In the genomic region with DNA sequence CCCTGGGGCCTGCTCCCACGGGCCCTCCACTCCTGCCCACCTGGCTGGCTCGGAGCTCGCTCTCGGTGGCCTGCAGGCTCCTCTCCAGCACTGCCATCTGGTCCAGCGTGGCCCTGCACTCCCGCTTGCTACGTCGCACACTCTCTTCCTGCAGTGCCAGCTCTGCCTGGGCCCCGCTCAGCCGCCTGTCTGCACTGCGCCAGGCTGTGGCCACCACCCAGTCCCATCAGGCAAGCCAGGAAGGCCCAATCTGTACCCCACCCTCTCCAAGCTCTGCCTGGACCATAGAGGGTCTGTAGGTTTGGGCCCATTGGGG, we compare ENCODE assay signal across 10 mouse cellular contexts. TPM values are rescaled to one million over a fixed set of nuclear protein-coding genes. Genes with fewer than 3 reads are reported as not detected.
DNase-seq lines count a peak whose midpoint lies in the region; ATAC-seq lines count a peak whose summit lies in the region.
"Had no signal": no experiment of that assay in that cellular context is flagged by ENCODE, and none has a peak within 500 bp of the region (broad histone marks: within the 10 kb centered on the region; RNA-seq: fewer than 3 reads in every experiment).

No protein-coding gene starts in this region.

- ATAC-seq in heart, embryonic 13.5 days (ENCODE audit: extremely low read depth, insufficient number of reproducible peaks, low FRiP score, low TSS enrichment): no peak
- peak; percentile 49 for ATAC-seq in forebrain, embryonic 14.5 days
- ATAC-seq in liver, embryonic 13.5 days (ENCODE audit: low read depth): no peak

- peaks cover 34% of the 10 kb centered on the region for H3K36me3 ChIP-seq in heart, embryonic 13.5 days
- peaks cover 38% of the 10 kb centered on the region for H3K36me3 ChIP-seq in forebrain, embryonic 14.5 days (ENCODE audit: control insufficient read depth, insufficient read depth, low read length)
- no peaks in the 10 kb centered on the region; the same call in 1 of the 2 replicates for H3K36me3 ChIP-seq in liver, embryonic 13.5 days

- DNase-seq in heart, adult 8-10 months (ENCODE audit: low spot score): no peak
- DNase-seq in cerebellum, adult 11 months: peak; percentile 60
- DNase-seq in forebrain, embryonic 14.5 days (ENCODE audit: low spot score): peak; percentile 63
- DNase-seq in liver, embryonic 13.5 days: no peak
- DNase-seq in urinary bladder, postnatal 4 days (ENCODE audit: low spot score in 2 of 2): no peak
- DNase-seq in adrenal gland, postnatal 36 days: no peak
- no peak for DNase-seq in layer of hippocampus, postnatal 10 days (ENCODE audit: low spot score in 2 of 2)
- DNase-seq: adrenal gland, adult 8-10 months had no signal

- WGBS in heart, embryonic 13.5 days: 55% methylated on average over 11 of the region's 11 CpGs
- 26% methylated on average over 11 of the region's 11 CpGs for WGBS in forebrain, embryonic 14.5 days
- 79% methylated on average over 11 of the region's 11 CpGs for WGBS in liver, embryonic 13.5 days (ENCODE audit: insufficient replicate concordance)

- no peaks in the 10 kb centered on the region for H3K27me3 ChIP-seq in heart, embryonic 13.5 days (replicated peaks)
- no peaks in the 10 kb centered on the region for H3K27me3 ChIP-seq in forebrain, embryonic 14.5 days (replicated peaks; ENCODE audit: control insufficient read depth, insufficient read depth, low read length)
- no peaks in the 10 kb centered on the region for H3K27me3 ChIP-seq in liver, embryonic 13.5 days

- no peaks in the 10 kb centered on the region for H3K9me3 ChIP-seq in heart, embryonic 13.5 days
- no peaks in the 10 kb centered on the region for H3K9me3 ChIP-seq in forebrain, embryonic 14.5 days (replicated peaks; ENCODE audit: control insufficient read depth, low read length)
- no peaks in the 10 kb centered on the region for H3K9me3 ChIP-seq in liver, embryonic 13.5 days (replicated peaks)

- peak overlapping the region; percentile 57 for H3K4me2 ChIP-seq in heart, embryonic 13.5 days
- no peak overlapping the region for H3K4me2 ChIP-seq in forebrain, embryonic 14.5 days (ENCODE audit: low read length)
- no peak overlapping the region for H3K4me2 ChIP-seq in liver, embryonic 13.5 days

- H3K9ac ChIP-seq in heart, embryonic 13.5 days: peak overlapping the region; percentile 73
- H3K9ac ChIP-seq in forebrain, embryonic 14.5 days (ENCODE audit: low read length): peak overlapping the region; percentile 3; the same call in 1 of the 2 replicates
- H3K9ac ChIP-seq in liver, embryonic 13.5 days: no peak overlapping the region

- H3K4me3 ChIP-seq in heart, embryonic 13.5 days: no peak overlapping the region
- no peak overlapping the region for H3K4me3 ChIP-seq in forebrain, embryonic 14.5 days (ENCODE audit: low read depth, low read length)
- no peak overlapping the region for H3K4me3 ChIP-seq in liver, embryonic 13.5 days (replicated peaks)

- H3K27ac ChIP-seq in heart, embryonic 13.5 days (replicated peaks): peak overlapping the region; percentile 94
- peak overlapping the region; percentile 96 for H3K27ac ChIP-seq in forebrain, embryonic 14.5 days (ENCODE audit: low read depth, low read length)
- H3K27ac ChIP-seq in liver, embryonic 13.5 days: peak overlapping the region; percentile 47; the same call in 1 of the 2 replicates
- H3K27ac ChIP-seq: macrophage had no signal

- H3K4me1 ChIP-seq in heart, embryonic 13.5 days: peaks cover 70% of the 10 kb centered on the region
- H3K4me1 ChIP-seq in forebrain, embryonic 14.5 days (ENCODE audit: control insufficient read depth, insufficient read depth, low read length): peaks cover 25% of the 10 kb centered on the region
- peaks cover 4% of the 10 kb centered on the region; the same call in 1 of the 2 replicates for H3K4me1 ChIP-seq in liver, embryonic 13.5 days (replicated peaks)

RNA-seq across cellular contexts. Expression of a gene that starts 11.4 kb away (rescaled TPM):
- 273 and 299 TPM in 2 replicates for polyA plus RNA-seq in heart, embryonic 13.5 days (2015; fragmentation: Nextera tagmentation; extraction: Ambion mirVana)
- 1 to 10 TPM; 1.7 to 2.8 (median 2.2) TPM for total RNA-seq in heart, adult 8-10 months (2022)
- polyA plus RNA-seq in forebrain, embryonic 14.5 days (2014; fragmentation: Nextera tagmentation; extraction: Ambion mirVana): 255 and 287 TPM in 2 replicates
- 21.8 and 22.5 TPM in 2 replicates for polyA plus RNA-seq in liver, embryonic 13.5 days (2015; fragmentation: Nextera tagmentation; extraction: Ambion mirVana)
- total RNA-seq in adrenal gland, postnatal 36 days (2021): 10 to 100 TPM in 1 of 2 experiments, 1 to 10 TPM in 1; 8.4 to 10.5 TPM
- total RNA-seq in layer of hippocampus, postnatal 10 days (2021): 10 to 100 TPM; 20.9 TPM
- polyA plus RNA-seq: macrophage had no signal

RNA-seq across cellular contexts. Expression of a gene that starts 34.9 kb away (rescaled TPM):
- 28.7 and 29.4 TPM in 2 replicates for polyA plus RNA-seq in heart, embryonic 13.5 days (2015; fragmentation: Nextera tagmentation; extraction: Ambion mirVana)
- 10 to 100 TPM; 12.3 to 17.2 (median 15.6) TPM for total RNA-seq in heart, adult 8-10 months (2022)
- 79.9 and 110 TPM in 2 replicates for polyA plus RNA-seq in forebrain, embryonic 14.5 days (2014; fragmentation: Nextera tagmentation; extraction: Ambion mirVana)
- 15.6 and 16.1 TPM in 2 replicates for polyA plus RNA-seq in liver, embryonic 13.5 days (2015; fragmentation: Nextera tagmentation; extraction: Ambion mirVana)
- total RNA-seq in adrenal gland, postnatal 36 days (2021): 10 to 100 TPM; 33.3 to 34.2 TPM
- 100 to 1,000 TPM; 233 to 238 TPM for total RNA-seq in layer of hippocampus, postnatal 10 days (2021)

RNA-seq across cellular contexts. Expression of a gene that starts 38.8 kb away (rescaled TPM):
- 3.4 and 3.5 TPM in 2 replicates for polyA plus RNA-seq in heart, embryonic 13.5 days (2015; fragmentation: Nextera tagmentation; extraction: Ambion mirVana)
- 1 to 10 TPM; 3.5 to 6.8 (median 5.3) TPM for total RNA-seq in heart, adult 8-10 months (2022)
- polyA plus RNA-seq in forebrain, embryonic 14.5 days (2014; fragmentation: Nextera tagmentation; extraction: Ambion mirVana): 6.6 and 7.8 TPM in 2 replicates
- polyA plus RNA-seq in liver, embryonic 13.5 days (2015; fragmentation: Nextera tagmentation; extraction: Ambion mirVana): 0.48 and 0.59 TPM in 2 replicates
- total RNA-seq in adrenal gland, postnatal 36 days (2021): 1 to 10 TPM; 5.5 to 5.8 TPM
- 10 to 100 TPM; 32.2 to 42.8 TPM for total RNA-seq in layer of hippocampus, postnatal 10 days (2021)

RNA-seq across cellular contexts. Expression of a gene that starts 56.6 kb away (rescaled TPM):
- polyA plus RNA-seq in heart, embryonic 13.5 days (2015; fragmentation: Nextera tagmentation; extraction: Ambion mirVana): 39.7 and 43.7 TPM in 2 replicates
- 10 to 100 TPM; 14.7 to 18.2 (median 15.9) TPM for total RNA-seq in heart, adult 8-10 months (2022)
- polyA plus RNA-seq in forebrain, embryonic 14.5 days (2014; fragmentation: Nextera tagmentation; extraction: Ambion mirVana): 36.6 and 41.8 TPM in 2 replicates
- 119 TPM in 2 replicates for polyA plus RNA-seq in liver, embryonic 13.5 days (2015; fragmentation: Nextera tagmentation; extraction: Ambion mirVana)
- 10 to 100 TPM; 61.4 to 61.9 TPM for total RNA-seq in adrenal gland, postnatal 36 days (2021)
- total RNA-seq in layer of hippocampus, postnatal 10 days (2021): 10 to 100 TPM; 43.7 to 48.4 TPM

Comparison
In these comparisons a context has a peak if more than half of its experiments do, and no peak if none do; other contexts are left out.
1. DNase-seq: peak in cerebellum, adult 11 months (single experiment) and forebrain, embryonic 14.5 days (single experiment); none in heart, adult 8-10 months (single experiment), liver, embryonic 13.5 days (single experiment), urinary bladder, postnatal 4 days (0 of 2), adrenal gland, postnatal 36 days (0 of 2) and layer of hippocampus, postnatal 10 days (0 of 2).
2. RNA of a gene that starts 34.9 kb away (total RNA-seq): 233 to 238 TPM in layer of hippocampus, postnatal 10 days; 33.3 to 34.2 TPM in adrenal gland, postnatal 36 days and 12.3 to 17.2 TPM in heart, adult 8-10 months; every median in the first group is over 4 times any median in the second.
3. RNA of a gene that starts 38.8 kb away (total RNA-seq): 32.2 to 42.8 TPM in layer of hippocampus, postnatal 10 days; 5.5 to 5.8 TPM in adrenal gland, postnatal 36 days and 3.5 to 6.8 TPM in heart, adult 8-10 months; every median in the first group is over 4 times any median in the second.
4. Peak in every context shown above with its lines, with median percentiles within 50 percentile points of each other: H3K27ac ChIP-seq.